Mouse (Mus musculus) gastrocnemius, postnatal 4 days (tissue): ENCODE results near the gene Grsf1. TPM values are rescaled to one million over a fixed set of nuclear protein-coding genes. Genes with fewer than 3 reads are reported as not detected.

Experiments
- DNase-seq, 2 experiments: peaks; one replicate each; pipeline ENCODE4 v3.0.0; 2021 to 2022; ENCODE audit warnings: low spot score in 2 of 2, mixed read lengths in 2 of 2
- total RNA-seq, 2 experiments: library from RNA; stranded (reverse); gene quantifications; 2 replicates each; pipeline ENCODE4 v1.2.3; 2021

The Grsf1 gene
- total RNA-seq, 2 experiments from 2014 or later: 95.6 to 130 TPM

DNA sequence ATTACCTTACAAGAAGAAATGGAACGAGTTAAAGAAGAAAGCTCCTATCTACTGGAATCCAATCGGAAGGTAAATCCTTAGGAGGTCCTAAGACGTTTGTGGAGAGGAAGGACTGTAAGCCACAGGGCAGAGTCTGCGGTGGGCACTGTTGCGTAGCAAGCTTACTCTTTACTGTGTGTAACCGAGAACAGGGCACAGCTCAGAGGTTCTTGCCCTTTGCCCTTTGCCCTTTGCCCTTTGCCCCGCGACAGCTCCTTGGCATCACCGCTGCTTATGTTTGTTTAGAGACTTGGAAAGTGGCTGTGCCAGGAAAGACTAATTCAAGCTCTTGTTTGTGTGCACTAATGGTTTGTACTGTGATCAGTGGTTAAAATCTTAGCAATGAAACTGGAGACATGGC lies 43.5 kb downstream of the Grsf1 start:
- no peak for DNase-seq

DNA sequence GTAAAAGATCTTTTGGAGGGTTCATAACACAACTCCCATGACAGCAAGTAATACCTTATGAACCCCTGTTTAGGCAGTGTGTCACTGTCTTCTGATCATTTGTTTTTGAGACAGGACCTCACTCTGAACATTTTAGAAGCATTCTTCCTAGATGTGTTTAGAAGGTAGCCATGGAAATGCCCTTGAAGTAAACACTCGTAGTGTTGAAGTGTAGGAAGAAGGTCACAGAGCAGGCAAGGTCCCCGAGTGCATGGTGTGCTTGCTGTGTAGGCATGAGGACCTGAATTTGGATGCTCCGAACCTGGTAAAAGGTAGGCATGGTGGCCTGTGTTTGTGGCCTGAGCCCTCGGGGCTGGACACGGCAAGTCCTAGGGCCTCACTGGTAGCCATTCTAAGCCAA lies 44.4 kb downstream of the Grsf1 start:
- no peak for DNase-seq

DNA sequence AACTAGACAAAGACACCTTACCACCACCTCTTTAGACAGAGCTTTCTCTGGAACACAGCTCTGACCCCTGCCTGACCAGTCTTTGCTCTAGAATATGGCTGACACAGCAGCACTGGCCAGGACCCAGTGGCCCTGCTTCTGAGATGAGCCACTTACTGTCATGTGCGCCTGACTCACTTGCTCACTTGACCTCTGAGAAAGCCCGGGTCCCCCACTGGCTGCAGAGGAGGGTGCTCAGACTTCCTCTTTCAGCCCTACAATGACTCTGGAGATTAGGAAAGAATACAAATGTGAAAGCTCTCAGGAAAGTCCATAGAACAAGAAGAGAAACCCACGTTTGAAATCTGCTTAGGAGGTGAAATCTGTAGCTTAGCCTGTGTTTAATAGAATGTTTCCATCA lies 45.1 kb downstream of the Grsf1 start:
- no peak for DNase-seq

DNA sequence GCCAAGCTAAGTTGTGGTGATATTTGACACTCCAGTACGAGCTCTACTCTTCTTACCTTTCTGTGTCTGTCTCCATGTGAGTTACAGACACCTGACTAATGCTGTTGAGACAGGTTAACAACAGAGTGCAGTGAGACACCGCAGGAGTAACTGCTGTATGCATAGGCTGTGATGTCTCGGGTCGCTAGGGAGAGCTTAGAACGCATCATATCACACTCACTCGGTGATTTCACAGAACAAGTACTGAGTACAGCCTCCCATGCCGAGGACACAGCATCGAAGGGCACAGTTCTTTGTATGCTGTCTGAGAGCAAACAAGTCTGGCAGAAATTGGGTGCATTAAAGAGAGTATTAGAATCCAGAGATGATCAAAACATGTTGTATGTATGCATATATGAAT lies 46.0 kb downstream of the Grsf1 start:
- no peak for DNase-seq

DNA sequence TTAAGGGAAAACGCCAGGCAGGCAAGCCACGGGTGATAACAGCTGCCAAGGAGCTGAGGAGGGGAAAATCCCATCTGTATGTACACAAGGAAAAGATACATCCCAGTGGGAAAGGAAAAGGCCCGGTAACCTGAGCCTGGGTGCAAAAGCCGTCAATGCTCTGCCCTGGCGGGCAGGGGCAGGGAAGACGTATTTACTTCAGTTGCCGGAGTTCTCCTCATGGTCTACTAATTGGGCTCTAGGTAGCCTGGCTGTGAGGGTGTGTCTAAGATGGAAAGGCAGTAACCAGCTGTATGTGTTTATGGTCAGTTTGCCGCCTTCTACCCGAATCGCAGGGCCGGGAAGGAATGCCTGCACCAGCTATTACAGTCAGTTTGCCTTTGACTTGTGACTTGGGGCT lies 46.8 kb downstream of the Grsf1 start:
- no peak for DNase-seq

DNA sequence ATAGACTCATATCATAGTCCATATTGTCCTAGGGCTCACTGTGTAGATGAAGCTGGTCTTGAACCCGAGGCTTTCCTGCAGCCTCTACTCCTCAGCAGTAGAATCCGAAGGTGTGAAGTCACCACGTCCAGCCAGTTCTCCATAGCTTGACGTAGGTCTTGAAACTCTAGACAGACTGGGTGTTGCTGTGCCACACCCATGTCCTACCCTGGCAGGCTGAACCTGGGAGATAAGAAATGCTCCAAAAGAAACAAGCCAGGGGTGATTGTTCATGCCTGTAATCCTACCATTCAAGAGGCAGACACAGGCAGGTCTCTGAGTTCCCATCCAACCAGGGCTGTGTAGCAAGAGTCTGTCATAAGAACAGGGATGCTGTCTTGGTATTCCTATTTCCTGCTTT lies 48.4 kb downstream of the Grsf1 start:
- no peak for DNase-seq

DNA sequence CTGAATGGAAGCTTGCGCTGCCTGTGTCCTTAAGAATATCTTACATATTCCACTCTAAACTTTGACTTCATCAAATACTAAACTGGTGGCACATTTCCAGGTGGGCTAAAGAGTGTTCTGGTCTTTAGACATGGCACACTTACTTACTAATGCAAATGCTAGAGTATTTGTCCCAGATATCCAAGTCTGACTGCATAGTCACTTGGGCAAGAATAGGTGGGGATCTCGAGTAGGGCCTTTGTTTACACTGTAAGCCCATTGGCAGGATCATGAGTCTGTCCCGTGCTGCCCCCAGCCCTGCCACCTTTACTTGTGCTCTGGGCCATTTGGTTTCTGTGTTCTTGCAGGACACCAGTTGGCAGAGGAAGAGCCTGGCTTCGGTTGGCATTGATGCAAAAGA lies 59.0 kb downstream of the Grsf1 start:
- DNase-seq: no peak

DNA sequence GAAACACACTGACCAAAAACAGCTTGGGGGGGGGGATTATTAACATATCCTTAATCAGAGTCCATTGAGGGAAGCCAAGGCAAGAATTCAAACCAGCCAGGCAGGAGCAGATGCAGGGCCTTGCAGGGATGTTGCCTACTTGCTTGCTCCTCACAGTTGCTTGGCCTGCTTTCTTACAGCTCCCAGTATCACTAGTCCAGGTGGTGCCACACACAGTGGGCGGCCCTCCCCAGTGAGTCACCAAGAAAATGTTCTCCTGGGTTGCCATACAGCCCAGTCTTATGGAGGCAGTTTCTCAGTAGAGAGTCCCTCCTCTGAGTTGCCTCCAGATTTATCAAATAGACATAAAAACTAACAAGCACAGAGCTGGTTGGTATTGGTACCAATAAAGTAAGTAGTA lies 61.8 kb downstream of the Grsf1 start:
- DNase-seq: no peak

Other genes with a start within 250 kb of the Grsf1 start
- gene Ambn, start 220.2 kb downstream of the Grsf1 start, total RNA-seq: not detected
- not detected for gene Enam, start 188.2 kb downstream of the Grsf1 start, total RNA-seq
- under 1 TPM; 0.31 to 0.32 TPM for gene Jchain, start 148.3 kb downstream of the Grsf1 start, total RNA-seq
- 10 to 100 TPM; 34.1 to 35.1 TPM for gene Utp3, start 121.7 kb downstream of the Grsf1 start, total RNA-seq
- 10 to 100 TPM; 13.8 to 14.5 TPM for gene Rufy3, start 111.1 kb downstream of the Grsf1 start, total RNA-seq
- 10 to 100 TPM; 34.5 to 42.6 TPM for gene Mob1b, start 44.7 kb upstream of the Grsf1 start, total RNA-seq
- gene Dck, start 88.8 kb upstream of the Grsf1 start, total RNA-seq: 10 to 100 TPM in 1 of 2 experiments, 1 to 10 TPM in 1; 8.7 to 11.4 TPM
- gene Slc4a4, start 210.6 kb upstream of the Grsf1 start, total RNA-seq: 10 to 100 TPM; 12.1 to 17.8 TPM